Mouse (Mus musculus) liver, embryonic 14.5 days (tissue): ENCODE measurements at regions not wholly inside any gene's neighbourhood (a gene's known extent, or its start where the extent isn't known, plus 50 kb on each side); places are given as distances from the start of the nearest gene placed in this dataset.

Source experiments
- CTCF ChIP-seq: IDR thresholded peaks from 2 replicates; pipeline ENCODE4 v1.5.1; 2016; ENCODE audit warnings: antibody characterized with exemption, low read depth, control low read depth
- EP300 ChIP-seq: IDR thresholded peaks from 2 replicates; pipeline ENCODE4 v1.6.1; 2016; ENCODE audit warnings: antibody characterized with exemption, low read depth

DNA sequence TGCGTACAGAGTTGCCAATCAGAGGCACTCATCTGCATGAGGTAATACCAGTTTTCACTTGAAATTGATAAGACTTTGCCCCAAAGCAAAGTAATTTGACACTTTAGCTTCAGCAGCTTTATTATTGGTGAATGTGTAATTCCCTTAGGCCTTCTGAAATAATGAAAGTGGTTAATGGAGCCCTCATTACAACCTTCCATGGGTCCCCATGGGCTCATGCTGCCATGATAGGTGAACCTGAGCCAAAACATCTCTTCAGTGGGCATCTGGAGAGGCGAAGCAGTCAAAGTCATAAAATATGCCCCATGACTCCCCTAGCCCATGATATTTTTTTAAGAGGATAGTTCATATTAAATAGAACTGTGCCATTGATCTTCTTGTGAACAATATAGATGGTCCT, 471.1 kb upstream of the Zeb2 start:
- TF ChIP-seq EP300 (no peak), CTCF (no peak)
